Mouse (Mus musculus) midbrain, embryonic 13.5 days (tissue): ENCODE results near the gene Dynlt1a. TPM values are rescaled to one million over a fixed set of nuclear protein-coding genes. Genes with fewer than 3 reads are reported as not detected.
"Not testable (repeated sequence)": the region's sequence is repeated elsewhere in the genome, so short reads cannot be mapped to it uniquely, and the experiment has no call there.

Source experiments
- ATAC-seq: fragments of 200-750 bp; cut with Nextera tagmentation; 2 replicates; pipeline ENCODE4 v1.8.0; 2017; ENCODE audit warnings: mild to moderate bottlenecking, moderate TSS enrichment, moderate library complexity
- H3K27ac ChIP-seq: fragments of 300-500 bp; sonication (generic); 2 replicates; pipeline ENCODE4 v1.5.1; 2015; ENCODE audit warnings: inconsistent platforms, mild to moderate bottlenecking, moderate library complexity
- H3K27me3 ChIP-seq: fragments of 300-500 bp; sonication (generic); 2 replicates; pipeline ENCODE4 v1.6.1; 2015; ENCODE audit warnings: mild to moderate bottlenecking, inconsistent platforms
- H3K36me3 ChIP-seq: fragments of 300-500 bp; sonication (generic); 2 replicates; pipeline ENCODE4 v1.6.1; 2015; ENCODE audit warnings: mild to moderate bottlenecking, inconsistent platforms
- H3K4me1 ChIP-seq: fragments of 300-500 bp; sonication (generic); replicated peaks from 2 replicates; pipeline ENCODE4 v1.6.1; 2015; ENCODE audit warnings: inconsistent platforms
- H3K4me2 ChIP-seq: fragments of 300-500 bp; sonication (generic); replicated peaks from 2 replicates; pipeline ENCODE4 v1.6.1; 2015; ENCODE audit warnings: moderate library complexity, mild to moderate bottlenecking, inconsistent platforms
- H3K4me3 ChIP-seq: fragments of 300-500 bp; sonication (generic); replicated peaks from 2 replicates; pipeline ENCODE4 v1.5.1; 2015; ENCODE audit warnings: mild to moderate bottlenecking, inconsistent platforms
- H3K9ac ChIP-seq: fragments of 300-500 bp; sonication (generic); replicated peaks from 2 replicates; pipeline ENCODE4 v1.6.1; 2015; ENCODE audit warnings: mild to moderate bottlenecking, inconsistent platforms
- H3K9me3 ChIP-seq: fragments of 300-500 bp; sonication (generic); 2 replicates; pipeline ENCODE4 v1.6.1; 2016; ENCODE audit warnings: mild to moderate bottlenecking, inconsistent platforms
- WGBS: fragments of 180-500 bp; shearing (Covaris S2); methylation state at CpG from one replicate; pipeline ENCODE4 v1.1.7; 2015; 5-methylcytosine and 5-hydroxymethylcytosine counted together
- polyA plus RNA-seq: library from polyadenylated mRNA; unstranded; fragments of >200 nt; fragmentation: Nextera tagmentation; extraction: Ambion mirVana; gene quantifications from 2 replicates; pipeline ENCODE4 v1.2.1, GENCODE M21; 2015

Gene Dynlt1a
- polyA plus RNA-seq, 1 experiment from 2014 or later = 48.2 TPM

GRCm38 (mm10) chr17:6312755-6313154 is 4.5 kb downstream of the Dynlt1a start:
- 76% methylated on average over 3 of the region's 3 CpGs for WGBS
- ATAC-seq, H3K36me3 ChIP-seq, H3K4me2 ChIP-seq, H3K27ac ChIP-seq, H3K27me3 ChIP-seq, H3K4me3 ChIP-seq, H3K4me1 ChIP-seq, H3K9ac ChIP-seq, H3K9me3 ChIP-seq: not testable (repeated sequence)

GRCm38 (mm10) chr17:6311716-6312115 is 5.6 kb downstream of the Dynlt1a start:
- WGBS = 94% methylated on average over 7 of the region's 7 CpGs
- not testable (repeated sequence) for H3K9ac ChIP-seq, H3K9me3 ChIP-seq, H3K4me1 ChIP-seq, ATAC-seq, H3K27me3 ChIP-seq, H3K27ac ChIP-seq, H3K36me3 ChIP-seq, H3K4me3 ChIP-seq, H3K4me2 ChIP-seq

GRCm38 (mm10) chr17:6306503-6306902 is 10.8 kb downstream of the Dynlt1a start:
- H3K36me3 ChIP-seq, H3K9ac ChIP-seq, H3K27me3 ChIP-seq, H3K4me3 ChIP-seq, H3K27ac ChIP-seq, H3K4me1 ChIP-seq, H3K9me3 ChIP-seq, H3K4me2 ChIP-seq, ATAC-seq: not testable (repeated sequence)
- WGBS = 94% methylated on average over 9 of the region's 13 CpGs

- not testable (repeated sequence) for H3K27ac ChIP-seq, H3K9ac ChIP-seq, H3K36me3 ChIP-seq, H3K4me3 ChIP-seq, ATAC-seq, H3K4me1 ChIP-seq, H3K9me3 ChIP-seq, H3K27me3 ChIP-seq, H3K4me2 ChIP-seq
- WGBS = 93% methylated on average over 12 of the region's 12 CpGs
Measured at GRCm38 (mm10) chr17:6305656-6306270, 11.5 kb downstream of the Dynlt1a start.

GRCm38 (mm10) chr17:6304891-6305290 is 12.4 kb downstream of the Dynlt1a start:
- 96% methylated on average over 5 of the region's 6 CpGs for WGBS

GRCm38 (mm10) chr17:6300190-6300863 is 17.0 kb downstream of the Dynlt1a start:
- 81% methylated on average over 6 of the region's 12 CpGs for WGBS
- not testable (repeated sequence) for H3K4me2 ChIP-seq, H3K9me3 ChIP-seq, H3K9ac ChIP-seq, H3K4me3 ChIP-seq, H3K27ac ChIP-seq, H3K27me3 ChIP-seq, H3K36me3 ChIP-seq, H3K4me1 ChIP-seq
- ATAC-seq = 0 out of 2 replicates have a peak, but pooled peaks have one; percentile 41

More at GRCm38 (mm10) chr17:6304891-6305290, 12.4 kb downstream of the Dynlt1a start:
- H3K9ac ChIP-seq, H3K4me2 ChIP-seq, H3K27ac ChIP-seq, ATAC-seq, H3K4me1 ChIP-seq, H3K9me3 ChIP-seq, H3K4me3 ChIP-seq, H3K36me3 ChIP-seq, H3K27me3 ChIP-seq: not testable (repeated sequence)

- not testable (repeated sequence) for H3K4me3 ChIP-seq, H3K27me3 ChIP-seq, ATAC-seq, H3K36me3 ChIP-seq, H3K4me1 ChIP-seq, H3K9me3 ChIP-seq, H3K27ac ChIP-seq, H3K4me2 ChIP-seq, H3K9ac ChIP-seq
- WGBS = 89% methylated on average over 9 of the region's 15 CpGs
Measured at GRCm38 (mm10) chr17:6297060-6297795, 20.1 kb downstream of the Dynlt1a start.

GRCm38 (mm10) chr17:6293882-6294281 is 23.4 kb downstream of the Dynlt1a start:
- H3K36me3 ChIP-seq, H3K4me3 ChIP-seq, ATAC-seq, H3K9me3 ChIP-seq, H3K27me3 ChIP-seq, H3K4me2 ChIP-seq, H3K4me1 ChIP-seq, H3K9ac ChIP-seq, H3K27ac ChIP-seq: not testable (repeated sequence)
- no CpG with 5 or more reads among the region's 5 CpGs for WGBS

- not testable (repeated sequence) for H3K27ac ChIP-seq, H3K4me2 ChIP-seq, H3K9me3 ChIP-seq, ATAC-seq, H3K4me3 ChIP-seq, H3K27me3 ChIP-seq, H3K36me3 ChIP-seq, H3K9ac ChIP-seq, H3K4me1 ChIP-seq
- WGBS = 95% methylated on average over 12 of the region's 12 CpGs
Measured at GRCm38 (mm10) chr17:6289045-6289444, 28.3 kb downstream of the Dynlt1a start.

GRCm38 (mm10) chr17:6286169-6286568 is 31.1 kb downstream of the Dynlt1a start:
- not testable (repeated sequence) for H3K4me1 ChIP-seq, H3K27me3 ChIP-seq, H3K36me3 ChIP-seq, H3K9ac ChIP-seq, H3K9me3 ChIP-seq, H3K4me2 ChIP-seq, H3K4me3 ChIP-seq, H3K27ac ChIP-seq, ATAC-seq
- 94% methylated on average over 5 of the region's 5 CpGs for WGBS

- not testable (repeated sequence) for H3K27me3 ChIP-seq, H3K4me3 ChIP-seq, H3K9me3 ChIP-seq, H3K4me2 ChIP-seq, ATAC-seq, H3K27ac ChIP-seq, H3K9ac ChIP-seq, H3K4me1 ChIP-seq, H3K36me3 ChIP-seq
- WGBS = 95% methylated on average over 8 of the region's 10 CpGs
Measured at GRCm38 (mm10) chr17:6283137-6283536, 34.2 kb downstream of the Dynlt1a start.

- H3K4me2 ChIP-seq, H3K9ac ChIP-seq, H3K27ac ChIP-seq, H3K4me3 ChIP-seq, H3K9me3 ChIP-seq, H3K4me1 ChIP-seq, ATAC-seq, H3K36me3 ChIP-seq, H3K27me3 ChIP-seq: not testable (repeated sequence)
- 98% methylated on average over 18 of the region's 19 CpGs for WGBS
Measured at GRCm38 (mm10) chr17:6280513-6280912, 36.8 kb downstream of the Dynlt1a start.
